Mouse (Mus musculus) frontal cortex, postnatal 14 days (tissue): ENCODE measurements around the gene Smg6.

Experiments
- DNase-seq, 2 experiments: peaks; one replicate each; pipeline ENCODE4 v3.0.0; 2022; ENCODE audit warnings: low spot score in 2 of 2

The Smg6 gene

GRCm38 (mm10) chr11:74925577-74926387 is at the start of gene Smg6, which contains the start of gene Srr:
Smg6 (plus strand) TSS chr11:74925823.
Srr (minus strand) TSS chr11:74925948.
- peak; percentile 85 to 88 for DNase-seq

- peak; percentile 64 to 74 for DNase-seq
Measured at GRCm38 (mm10) chr11:74876801-74877200, 48.8 kb upstream of the Smg6 start.

- no peak for DNase-seq
Measured at GRCm38 (mm10) chr11:74880999-74881398, 44.6 kb upstream of the Smg6 start.

- DNase-seq: no peak
Measured at GRCm38 (mm10) chr11:74881979-74882378, 43.6 kb upstream of the Smg6 start.

- no peak for DNase-seq
Measured at GRCm38 (mm10) chr11:74883098-74883497, 42.5 kb upstream of the Smg6 start.

GRCm38 (mm10) chr11:74894619-74895018 is 31.0 kb upstream of the Smg6 start:
- DNase-seq: no peak

- DNase-seq: peak; percentile 56 to 63
Measured at GRCm38 (mm10) chr11:74895980-74896900, 29.4 kb upstream of the Smg6 start.

GRCm38 (mm10) chr11:74896901-74897677 is 28.5 kb upstream of the Smg6 start, which contains the start of gene Sgsm2:
Sgsm2 (minus strand) TSS chr11:74897060.
- peak; percentile 57 to 63 for DNase-seq

- DNase-seq: peak; percentile 83 to 86
Measured at GRCm38 (mm10) chr11:74897678-74898516, 27.7 kb upstream of the Smg6 start, which contains the start of gene Tsr1. Tsr1 (plus strand) TSS chr11:74898071.

GRCm38 (mm10) chr11:74898517-74898827 is 27.2 kb upstream of the Smg6 start:
- no peak for DNase-seq

- no peak for DNase-seq
Measured at GRCm38 (mm10) chr11:74901555-74901954, 24.1 kb upstream of the Smg6 start.

- DNase-seq: no peak
Measured at GRCm38 (mm10) chr11:74902416-74902815, 23.2 kb upstream of the Smg6 start.

- no peak for DNase-seq
Measured at GRCm38 (mm10) chr11:74907850-74908249, 17.8 kb upstream of the Smg6 start.

- no peak for DNase-seq
Measured at GRCm38 (mm10) chr11:74908618-74909399, 16.8 kb upstream of the Smg6 start.

- no peak for DNase-seq
Measured at GRCm38 (mm10) chr11:74909978-74910377, 15.6 kb upstream of the Smg6 start.

- DNase-seq: no peak
Measured at GRCm38 (mm10) chr11:74912492-74912891, 13.1 kb upstream of the Smg6 start.

GRCm38 (mm10) chr11:74919249-74919648 is 6.4 kb upstream of the Smg6 start:
- no peak for DNase-seq

GRCm38 (mm10) chr11:74924149-74924548 is 1.5 kb upstream of the Smg6 start:
- no peak for DNase-seq

- no peak for DNase-seq
Measured at GRCm38 (mm10) chr11:74926388-74927005, 874 bp downstream of the Smg6 start.
